Mouse (Mus musculus) ES-E14 (cell line): Measurements from ENCODE around the gene Col4a3. TPM values are rescaled to one million over a fixed set of nuclear protein-coding genes. Genes with fewer than 3 reads are reported as not detected.

Experiments
- DNase-seq: peaks from one replicate; pipeline ENCODE4 v3.0.0-alpha.2; 2013; ENCODE audit warnings: low read depth, low spot score
- H3K27ac ChIP-seq: 2 replicates; pipeline ENCODE4 v1.5.1; 2012; ENCODE audit warnings: low read depth, mild to moderate bottlenecking, low read length, moderate library complexity, mixed read lengths; ENCODE audit not compliant: poor library complexity, insufficient read depth, severe bottlenecking
- H3K36me3 ChIP-seq: 2 replicates; pipeline ENCODE4 v1.6.1; 2012; ENCODE audit warnings: mild to moderate bottlenecking, low read length, moderate library complexity, mixed read lengths; ENCODE audit not compliant: control insufficient read depth, poor library complexity, insufficient read depth, severe bottlenecking
- H3K4me1 ChIP-seq, 2 experiments: fragments of 150-350 bp in 1 of 2; sonication (generic) in 1 of 2; 2 replicates each; pipeline ENCODE4 v1.6.1; 2012; ENCODE audit warnings: low read length in 2 of 2, mild to moderate bottlenecking in 1 of 2, mixed read lengths in 1 of 2; ENCODE audit not compliant: control insufficient read depth in 2 of 2, insufficient read depth in 2 of 2, poor library complexity in 1 of 2
- H3K4me3 ChIP-seq, 2 experiments: fragments of 150-350 bp in 1 of 2; sonication (generic) in 1 of 2; 2 replicates each; pipeline ENCODE4 v1.5.1; 2012; ENCODE audit warnings: low read length in 2 of 2, low read depth in 1 of 2, mild to moderate bottlenecking in 1 of 2, mixed read lengths in 1 of 2; ENCODE audit not compliant: insufficient read depth in 1 of 2, poor library complexity in 1 of 2, severe bottlenecking in 1 of 2
- H3K9ac ChIP-seq: 2 replicates; pipeline ENCODE4 v1.6.1; 2012; ENCODE audit warnings: low read depth, mild to moderate bottlenecking, low read length, mixed read lengths; ENCODE audit not compliant: poor library complexity, insufficient read depth, severe bottlenecking
- H3K9me3 ChIP-seq: fragments of 150-350 bp; sonication (generic); 2 replicates; pipeline ENCODE4 v1.6.1; 2012; ENCODE audit warnings: low read depth, mild to moderate bottlenecking, low read length; ENCODE audit not compliant: control insufficient read depth, insufficient read depth
- CHD2 ChIP-seq: IDR thresholded peaks from 2 replicates; pipeline ENCODE4 v1.6.1; 2014; ENCODE audit warnings: mild to moderate bottlenecking, low read depth, low read length, inconsistent platforms
- HCFC1 ChIP-seq: IDR thresholded peaks from 2 replicates; pipeline ENCODE4 v1.6.1; 2012; ENCODE audit warnings: low read length, inconsistent platforms, borderline replicate concordance; ENCODE audit not compliant: insufficient read depth
- MAFK ChIP-seq: IDR thresholded peaks from 2 replicates; pipeline ENCODE4 v1.6.1; 2014; ENCODE audit warnings: mild to moderate bottlenecking, low read depth, low read length, inconsistent platforms; ENCODE audit not compliant: insufficient read depth
- ZC3H11A ChIP-seq: IDR thresholded peaks from 2 replicates; pipeline ENCODE4 v1.6.1; 2012; ENCODE audit warnings: low read depth, mild to moderate bottlenecking, inconsistent platforms, low read length, borderline replicate concordance
- ZNF384 ChIP-seq: IDR thresholded peaks from 2 replicates; pipeline ENCODE4 v1.6.1; 2012; ENCODE audit warnings: low read depth, low read length, inconsistent platforms
- in situ Hi-C, 2 experiments: fragments of 600-800 bp; cut with MboI; formaldehyde crosslinking; loops; one replicate each; pipeline ENCODE4 v1.15.1; 2025; ENCODE audit warnings: low sequenced_read_pairs in 2 of 2, inconsistent platforms in 1 of 2; ENCODE audit not compliant: unreplicated experiment in 2 of 2
- total RNA-seq: library from RNA; depleted of rRNA; stranded (reverse); fragments of 300-350 nt; gene quantifications from 2 replicates; pipeline ENCODE4 v1.2.3, GENCODE M21; 2012

The Col4a3 gene
- total RNA-seq, 1 experiment = not detected

GRCm38 (mm10) chr1:82603198-82603950 lies 16.7 kb downstream of the Col4a3 start:
- Histone ChIP-seq H3K9me3 (no peaks in the 10 kb centered on the region), H3K27ac (no peak overlapping the region), H3K4me3 (no peak overlapping the region), H3K36me3 (no peaks in the 10 kb centered on the region), H3K4me1 (no peaks in the 10 kb centered on the region), H3K9ac (no peak overlapping the region)
- no peak for DNase-seq
- TF ChIP-seq CHD2 (no peak), HCFC1 (no peak), MAFK (no peak), ZC3H11A (no peak), ZNF384 (no peak)
- in situ Hi-C loops = no loop called here

GRCm38 (mm10) chr1:82605347-82605746 lies 18.6 kb downstream of the Col4a3 start:
- Histone ChIP-seq H3K36me3 (no peaks in the 10 kb centered on the region), H3K9ac (no peak overlapping the region), H3K4me1 (no peaks in the 10 kb centered on the region), H3K27ac (no peak overlapping the region), H3K9me3 (no peaks in the 10 kb centered on the region), H3K4me3 (no peak overlapping the region)
- no peak for TF ChIP-seq ZC3H11A
- no peak for TF ChIP-seq MAFK
- no peak for TF ChIP-seq CHD2
- no peak for TF ChIP-seq HCFC1
- TF ChIP-seq ZNF384 = no peak
- no peak for DNase-seq
- in situ Hi-C loops = no loop called here

GRCm38 (mm10) chr1:82605856-82606255 lies 19.1 kb downstream of the Col4a3 start:
- H3K4me1 ChIP-seq = no peaks in the 10 kb centered on the region
- in situ Hi-C loops = no loop called here
- no peak for DNase-seq
- H3K27ac ChIP-seq = no peak overlapping the region
- no peaks in the 10 kb centered on the region for H3K36me3 ChIP-seq
- TF ChIP-seq ZNF384 (no peak), CHD2 (no peak), HCFC1 (no peak), ZC3H11A (no peak), MAFK (no peak)
- H3K9ac ChIP-seq = no peak overlapping the region
- H3K9me3 ChIP-seq = no peaks in the 10 kb centered on the region
- no peak overlapping the region for H3K4me3 ChIP-seq

- TF ChIP-seq ZC3H11A (no peak), CHD2 (no peak), ZNF384 (no peak), MAFK (no peak)
- in situ Hi-C loops = no loop called here
These were observed 22.0 kb downstream of the Col4a3 start for GRCm38 (mm10) chr1:82608646-82609262.

More at GRCm38 (mm10) chr1:82608646-82609262, 22.0 kb downstream of the Col4a3 start:
- Histone ChIP-seq H3K9ac (no peak overlapping the region), H3K4me1 (no peaks in the 10 kb centered on the region), H3K4me3 (no peak overlapping the region), H3K27ac (no peak overlapping the region), H3K36me3 (no peaks in the 10 kb centered on the region), H3K9me3 (no peaks in the 10 kb centered on the region)
- DNase-seq = no peak
